ENCODE assay signal across 12 mouse cellular contexts in the genomic region with DNA sequence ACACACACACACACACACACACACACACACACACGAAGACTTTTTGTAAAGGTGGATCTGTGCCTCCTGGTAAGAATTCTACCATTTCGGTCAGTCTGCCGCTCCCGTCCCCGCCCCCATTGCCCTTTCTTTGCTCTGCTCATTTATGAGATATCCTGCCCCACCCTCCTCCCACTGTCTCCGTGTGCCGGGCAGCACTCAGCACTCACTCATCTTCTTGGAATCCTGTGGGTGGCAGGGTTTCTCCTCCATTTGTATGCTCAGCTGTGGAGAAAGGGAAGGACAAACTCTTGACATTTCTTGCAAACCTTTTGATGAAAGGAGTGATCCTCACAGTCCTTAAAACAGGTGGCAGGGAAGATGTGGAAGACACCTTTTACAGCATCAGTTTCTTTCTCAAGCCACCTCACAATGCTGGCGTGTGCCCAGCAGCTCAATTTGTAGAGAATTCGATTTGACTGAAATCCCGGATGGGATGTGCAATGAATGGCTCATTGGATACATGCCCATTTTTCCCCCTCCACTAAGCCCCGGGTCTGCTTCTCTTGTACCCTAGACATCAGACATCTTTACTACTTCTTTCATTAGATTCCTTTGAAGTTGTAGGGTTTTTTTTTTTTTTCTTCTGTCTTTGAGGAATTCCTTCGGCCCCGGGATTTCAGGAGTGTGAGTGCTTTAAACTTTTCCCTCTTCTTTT.
DNase-seq lines count a peak whose midpoint lies in the region; ATAC-seq and TF ChIP-seq lines count a peak whose summit lies in the region.
"Had no signal": no experiment of that assay in that cellular context is flagged by ENCODE, and none has a peak within 500 bp of the region (broad histone marks: within the 10 kb centered on the region; RNA-seq: fewer than 3 reads in every experiment).

No protein-coding gene starts in this region.

- no peak overlapping the region for H3K9ac ChIP-seq in heart, embryonic 11.5 days (ENCODE audit: low read depth, low read length)
- H3K9ac ChIP-seq in forebrain, embryonic 16.5 days (replicated peaks; ENCODE audit: low read depth, low read length) = no peak overlapping the region
- H3K9ac ChIP-seq in midbrain, postnatal 0 days (replicated peaks; ENCODE audit: low read length, poor library complexity, severe bottlenecking) = no peak overlapping the region
- H3K9ac ChIP-seq: embryonic facial prominence, embryonic 13.5 days had no signal

- peak; percentile 17 for DNase-seq in heart, postnatal 4 days
- DNase-seq in right cerebral cortex, postnatal 4 days = peak; percentile 8
- DNase-seq in right cerebral cortex, postnatal 36 days (ENCODE audit: low spot score in 2 of 2) = no peak
- DNase-seq in midbrain, postnatal 0 days (ENCODE audit: low spot score) = peak; percentile 58
- no peak for DNase-seq in gastrocnemius, postnatal 4 days (ENCODE audit: low spot score in 2 of 2)
- DNase-seq in layer of hippocampus, postnatal 14 days (ENCODE audit: low spot score in 2 of 2) = no peak
- DNase-seq: liver; right cerebral cortex, postnatal 25 days; thymus, adult 2 months had no signal

- no peaks in the 10 kb centered on the region for H3K9me3 ChIP-seq in heart, embryonic 11.5 days (replicated peaks; ENCODE audit: control insufficient read depth, low read length)
- no peaks in the 10 kb centered on the region for H3K9me3 ChIP-seq in forebrain, embryonic 16.5 days (ENCODE audit: control insufficient read depth, low read length)
- no peaks in the 10 kb centered on the region for H3K9me3 ChIP-seq in midbrain, postnatal 0 days (ENCODE audit: low read length)

- WGBS in heart, embryonic 11.5 days (ENCODE audit: insufficient replicate concordance) = 76% methylated on average over 13 of the region's 13 CpGs
- WGBS in forebrain, embryonic 16.5 days = 28% methylated on average over 13 of the region's 13 CpGs
- WGBS in midbrain, postnatal 0 days = 48% methylated on average over 13 of the region's 13 CpGs

- ATAC-seq in heart, embryonic 11.5 days (replicated peaks; ENCODE audit: insufficient number of reproducible peaks, low FRiP score, low TSS enrichment) = no peak
- ATAC-seq in forebrain, embryonic 16.5 days = peak; percentile 64
- 0 out of 2 replicates have a peak, but pooled peaks have one; percentile 52 for ATAC-seq in midbrain, postnatal 0 days (ENCODE audit: low FRiP score)

- H3K4me3 ChIP-seq in heart, embryonic 11.5 days (ENCODE audit: low read depth, low read length) = no peak overlapping the region
- no peak overlapping the region for H3K4me3 ChIP-seq in forebrain, embryonic 16.5 days (replicated peaks; ENCODE audit: low read length)
- no peak overlapping the region for H3K4me3 ChIP-seq in midbrain, postnatal 0 days (ENCODE audit: low read depth, low read length)
- H3K4me3 ChIP-seq: embryonic facial prominence, embryonic 13.5 days had no signal

- H3K27me3 ChIP-seq in heart, embryonic 11.5 days (ENCODE audit: control insufficient read depth, insufficient read depth, low read length) = no peaks in the 10 kb centered on the region
- H3K27me3 ChIP-seq in forebrain, embryonic 16.5 days (replicated peaks; ENCODE audit: control insufficient read depth, insufficient read depth, low read length) = no peaks in the 10 kb centered on the region
- no peaks in the 10 kb centered on the region for H3K27me3 ChIP-seq in midbrain, postnatal 0 days (ENCODE audit: insufficient read depth, low read length)
- H3K27me3 ChIP-seq: embryonic facial prominence, embryonic 13.5 days had no signal

- no peak for TF ChIP-seq CTCF in midbrain, postnatal 0 days (IDR thresholded peaks at IDR 0.05)

- H3K4me1 ChIP-seq in heart, embryonic 11.5 days (ENCODE audit: control insufficient read depth, insufficient read depth, low read length) = no peaks in the 10 kb centered on the region
- H3K4me1 ChIP-seq in forebrain, embryonic 16.5 days (replicated peaks; ENCODE audit: control insufficient read depth, insufficient read depth, low read length) = peaks cover 6% of the 10 kb centered on the region
- no peaks in the 10 kb centered on the region for H3K4me1 ChIP-seq in midbrain, postnatal 0 days (ENCODE audit: insufficient read depth, low read length)
- H3K4me1 ChIP-seq: embryonic facial prominence, embryonic 13.5 days had no signal

- H3K4me2 ChIP-seq in heart, embryonic 11.5 days = no peak overlapping the region
- 0 out of 2 replicates have a peak overlapping the region, but pooled peaks have one; percentile 17 for H3K4me2 ChIP-seq in forebrain, embryonic 16.5 days (ENCODE audit: low read length)
- peak overlapping the region; percentile 1; the same call in 1 of the 2 replicates for H3K4me2 ChIP-seq in midbrain, postnatal 0 days (ENCODE audit: low read depth, low read length, poor library complexity, severe bottlenecking)
- H3K4me2 ChIP-seq: embryonic facial prominence, embryonic 13.5 days had no signal

- H3K36me3 ChIP-seq in heart, embryonic 11.5 days (ENCODE audit: control insufficient read depth, insufficient read depth, low read length) = no peaks in the 10 kb centered on the region
- no peaks in the 10 kb centered on the region for H3K36me3 ChIP-seq in forebrain, embryonic 16.5 days (ENCODE audit: control insufficient read depth, insufficient read depth)
- H3K36me3 ChIP-seq in midbrain, postnatal 0 days (ENCODE audit: insufficient read depth, low read length) = no peaks in the 10 kb centered on the region
- H3K36me3 ChIP-seq: embryonic facial prominence, embryonic 13.5 days had no signal

- H3K27ac ChIP-seq in heart, embryonic 11.5 days (ENCODE audit: low read depth, low read length) = no peak overlapping the region
- H3K27ac ChIP-seq in forebrain, embryonic 16.5 days (ENCODE audit: low read length) = no peak overlapping the region
- H3K27ac ChIP-seq in midbrain, postnatal 0 days (ENCODE audit: low read depth, low read length) = no peak overlapping the region
- H3K27ac ChIP-seq: embryonic facial prominence, embryonic 13.5 days had no signal

Comparison
In these comparisons a context has a peak if more than half of its experiments do, and no peak if none do; other contexts are left out.
1. DNase-seq: peak in heart, postnatal 4 days (single experiment), right cerebral cortex, postnatal 4 days (single experiment) and midbrain, postnatal 0 days (single experiment); none in right cerebral cortex, postnatal 36 days (0 of 2), gastrocnemius, postnatal 4 days (0 of 2) and layer of hippocampus, postnatal 14 days (0 of 2).